Mouse (Mus musculus) thymus, postnatal 14 days (tissue): ENCODE results near the gene Rtn4rl1.

Source experiments
- DNase-seq: peaks from one replicate; pipeline ENCODE4 v3.0.0; 2021

Gene Rtn4rl1

DNA sequence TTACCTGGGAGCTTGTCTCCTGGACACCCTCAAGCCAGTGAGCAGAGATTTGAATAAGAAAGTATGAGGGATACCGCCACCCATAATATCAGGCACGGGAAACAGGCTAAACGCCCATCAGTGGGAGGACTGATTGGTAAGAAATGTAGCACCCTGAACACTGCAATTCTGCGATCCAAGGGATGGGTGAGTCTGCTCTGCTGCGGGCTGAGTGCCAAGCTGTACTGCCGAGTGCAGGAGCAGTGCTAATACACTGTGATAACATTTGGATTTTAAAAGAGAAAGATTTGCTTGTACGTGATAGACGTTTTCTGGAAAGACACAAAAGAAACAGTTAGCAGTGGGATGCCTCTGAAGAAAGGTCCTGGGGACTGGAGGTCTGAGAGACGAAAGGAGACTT is 26.5 kb downstream of the Rtn4rl1 start:
- no peak for DNase-seq

DNA sequence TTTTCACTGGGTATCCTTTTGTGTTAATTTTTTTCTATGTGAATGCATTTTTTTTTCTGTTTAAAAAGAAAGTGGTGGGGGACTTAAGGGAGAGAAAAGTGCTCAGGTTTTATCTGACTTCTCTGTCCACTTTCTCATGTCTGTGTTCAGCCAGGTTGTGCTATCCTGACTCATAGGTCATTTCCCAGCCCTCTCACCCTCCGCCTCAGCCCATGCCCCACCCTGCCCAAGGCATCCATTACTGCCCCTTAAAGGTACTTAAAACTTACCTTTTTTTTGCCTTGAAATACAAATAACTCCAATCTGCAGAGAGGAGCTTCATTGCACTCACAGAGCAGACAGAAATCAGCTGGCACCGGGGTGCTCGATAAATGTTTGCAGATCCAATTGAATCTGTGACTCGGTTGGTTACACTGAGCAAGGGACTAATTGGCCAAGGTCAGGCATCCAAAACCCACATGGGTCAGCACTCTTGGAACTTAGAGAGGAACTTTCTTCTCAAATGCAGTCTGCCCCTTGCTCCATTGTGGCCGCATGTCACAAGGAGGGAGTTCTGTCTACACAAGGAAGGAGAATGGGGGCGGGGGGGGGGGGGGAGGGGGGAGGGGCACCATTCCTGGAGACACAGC is 27.0 kb downstream of the Rtn4rl1 start:
- DNase-seq, result no peak

DNA sequence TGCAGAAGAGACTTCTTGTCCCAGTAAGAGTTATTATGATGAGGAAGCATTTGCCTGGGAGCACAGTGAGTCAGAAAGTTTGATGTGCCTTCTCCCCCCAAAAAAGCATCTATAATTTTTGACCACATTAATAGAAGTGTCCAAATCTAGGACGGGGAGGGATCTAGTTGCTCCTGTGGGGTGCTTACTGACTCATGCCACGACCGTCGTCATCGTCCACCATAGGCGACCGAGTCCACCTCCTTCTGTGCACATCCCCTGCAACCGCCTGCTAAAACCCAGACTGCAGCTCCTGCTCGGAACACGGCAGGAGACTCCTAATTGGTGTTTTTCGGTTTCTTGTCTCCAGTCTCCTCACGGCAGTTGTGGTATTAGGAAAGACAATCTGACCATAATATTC is 30.5 kb downstream of the Rtn4rl1 start:
- DNase-seq, result no peak

DNA sequence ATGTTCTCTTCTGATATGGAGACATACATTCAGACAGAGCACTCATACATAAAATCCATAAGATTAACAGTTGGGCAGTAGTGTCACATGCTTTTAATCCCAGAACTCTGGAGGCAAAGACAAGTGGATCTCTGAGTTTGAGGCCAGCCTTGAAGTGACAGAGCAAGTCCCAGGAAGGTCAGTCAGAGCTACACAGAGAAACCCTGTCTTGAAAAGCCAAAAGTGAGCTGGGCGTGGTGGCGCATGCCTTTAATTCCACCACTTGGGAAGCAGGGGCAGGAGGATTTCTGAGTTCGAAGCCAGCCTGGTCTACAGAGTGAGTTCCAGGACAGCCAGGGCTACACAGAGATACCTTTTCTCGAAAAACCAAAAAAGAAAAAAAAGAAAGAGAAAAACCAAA is 31.3 kb downstream of the Rtn4rl1 start:
- no peak for DNase-seq

DNA sequence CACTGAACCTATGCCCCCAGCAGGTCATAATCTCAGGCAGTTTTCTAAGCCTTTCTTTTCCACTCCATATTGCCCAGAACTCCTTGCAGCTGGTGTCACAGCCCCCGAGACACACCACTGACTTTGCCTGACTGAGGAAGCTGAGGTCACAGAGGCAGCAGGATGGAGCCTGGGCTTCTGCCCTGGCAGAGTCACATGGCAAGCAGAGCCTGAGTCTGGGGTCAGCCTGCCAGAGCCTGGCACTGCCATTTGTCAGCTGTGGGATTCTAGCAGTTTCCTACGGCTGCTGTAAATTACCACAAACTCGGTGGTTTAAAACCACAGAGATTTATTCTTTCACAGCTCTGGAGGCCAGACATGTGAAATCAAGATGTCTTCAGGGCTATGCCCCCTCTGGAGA is 34.0 kb downstream of the Rtn4rl1 start:
- DNase-seq, result peak; percentile 20

DNA sequence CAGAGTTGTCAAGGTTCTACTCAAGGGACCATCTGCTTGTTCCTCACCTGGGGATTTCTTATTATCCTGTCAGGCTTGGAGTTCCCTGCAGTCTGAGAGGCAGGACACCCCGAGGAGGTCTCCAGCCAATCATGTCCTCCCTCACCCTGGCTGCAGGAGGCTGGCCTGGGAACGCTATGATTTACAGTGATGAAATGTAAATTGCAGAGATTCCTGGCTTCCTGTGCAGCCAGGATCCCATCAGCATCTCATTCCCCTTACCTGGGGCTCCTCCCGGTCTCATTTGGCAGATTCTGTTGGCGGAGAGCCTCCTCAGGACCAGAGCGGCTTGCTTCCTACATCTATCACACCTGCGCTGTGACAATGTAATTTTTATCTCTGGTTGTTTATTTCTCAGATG is 35.7 kb downstream of the Rtn4rl1 start:
- DNase-seq, result no peak

DNA sequence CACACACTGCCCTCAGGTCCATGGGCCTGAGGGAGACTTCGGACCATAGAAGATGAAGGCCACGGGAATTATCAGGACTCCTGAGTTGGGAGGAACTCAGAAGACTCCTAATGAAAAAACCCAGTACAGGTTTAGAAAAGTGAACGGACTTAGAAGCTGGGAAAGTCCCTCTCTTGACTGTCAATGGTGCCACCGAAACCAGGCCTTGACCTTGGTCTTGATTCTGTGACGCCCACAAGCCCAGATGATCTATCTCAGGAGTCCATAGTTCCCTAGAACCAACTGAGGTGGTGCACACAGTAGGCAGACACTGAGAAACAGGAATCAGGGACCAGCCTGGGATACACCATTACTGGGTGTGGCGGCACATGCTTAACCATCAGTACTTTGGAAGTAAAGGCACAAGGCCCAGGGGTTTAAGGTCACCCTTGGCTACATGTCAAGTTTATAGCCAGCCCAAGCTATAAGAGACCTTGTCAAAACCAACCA is 36.7 kb downstream of the Rtn4rl1 start:
- DNase-seq, result no peak

DNA sequence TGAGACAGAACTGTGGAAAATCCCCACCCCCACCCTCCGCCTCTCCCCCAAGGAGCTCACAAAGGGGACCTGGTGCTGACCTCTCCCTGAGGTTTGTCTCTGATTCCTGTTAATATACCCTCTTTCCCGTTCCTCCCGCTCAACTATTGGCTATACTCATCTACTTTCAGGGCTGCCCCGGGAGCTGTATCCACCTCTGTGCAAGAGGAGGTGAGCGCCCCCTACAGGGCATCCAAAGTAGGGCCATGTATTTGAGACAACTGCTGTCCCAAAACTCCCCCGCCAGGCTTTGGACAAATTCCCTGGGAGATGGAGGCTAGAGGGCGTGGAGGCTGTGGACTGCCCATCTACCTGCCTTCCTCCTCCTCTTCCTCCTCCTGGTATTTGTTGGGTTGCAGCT is 38.2 kb downstream of the Rtn4rl1 start:
- peak; percentile 64 for DNase-seq

DNA sequence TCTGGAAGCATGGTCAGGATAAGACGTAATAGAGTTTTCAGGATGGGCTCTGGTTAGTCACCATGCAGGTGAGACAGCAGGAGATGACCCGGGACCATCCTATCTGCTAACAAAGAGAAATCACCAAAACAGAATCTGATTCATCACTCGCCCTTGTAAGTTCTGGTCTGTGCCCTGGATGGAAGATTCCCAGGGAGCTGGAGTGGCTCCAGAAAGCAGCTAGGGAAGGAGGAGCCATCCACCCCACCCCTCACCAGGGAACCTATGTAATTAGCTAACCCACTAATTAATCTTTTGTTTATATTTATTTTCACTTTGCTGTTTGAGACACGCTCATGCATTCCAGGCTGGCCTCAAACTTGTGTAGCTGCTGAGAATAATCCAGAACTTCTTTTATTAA is 38.9 kb downstream of the Rtn4rl1 start:
- no peak for DNase-seq

DNA sequence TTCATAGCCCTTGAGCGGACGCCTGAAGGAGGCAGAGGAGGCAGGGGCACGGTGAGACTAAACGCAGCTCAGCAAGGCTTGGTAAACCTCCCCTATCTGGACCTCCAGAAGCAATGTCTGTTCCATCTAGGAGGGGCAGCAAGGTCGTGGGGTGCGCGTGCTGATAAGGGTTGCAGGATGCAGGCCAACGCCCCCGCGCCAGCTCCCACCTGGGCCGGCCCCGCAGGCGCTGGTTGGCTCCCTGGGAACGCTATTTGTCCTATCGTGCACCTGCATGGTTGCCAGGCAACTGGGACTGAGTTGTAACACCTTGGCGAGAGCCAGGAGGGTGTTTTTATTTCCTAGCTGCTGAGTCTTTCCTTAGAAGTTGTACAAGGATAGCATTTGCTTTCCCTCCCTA is 41.2 kb downstream of the Rtn4rl1 start:
- DNase-seq, result no peak

DNA sequence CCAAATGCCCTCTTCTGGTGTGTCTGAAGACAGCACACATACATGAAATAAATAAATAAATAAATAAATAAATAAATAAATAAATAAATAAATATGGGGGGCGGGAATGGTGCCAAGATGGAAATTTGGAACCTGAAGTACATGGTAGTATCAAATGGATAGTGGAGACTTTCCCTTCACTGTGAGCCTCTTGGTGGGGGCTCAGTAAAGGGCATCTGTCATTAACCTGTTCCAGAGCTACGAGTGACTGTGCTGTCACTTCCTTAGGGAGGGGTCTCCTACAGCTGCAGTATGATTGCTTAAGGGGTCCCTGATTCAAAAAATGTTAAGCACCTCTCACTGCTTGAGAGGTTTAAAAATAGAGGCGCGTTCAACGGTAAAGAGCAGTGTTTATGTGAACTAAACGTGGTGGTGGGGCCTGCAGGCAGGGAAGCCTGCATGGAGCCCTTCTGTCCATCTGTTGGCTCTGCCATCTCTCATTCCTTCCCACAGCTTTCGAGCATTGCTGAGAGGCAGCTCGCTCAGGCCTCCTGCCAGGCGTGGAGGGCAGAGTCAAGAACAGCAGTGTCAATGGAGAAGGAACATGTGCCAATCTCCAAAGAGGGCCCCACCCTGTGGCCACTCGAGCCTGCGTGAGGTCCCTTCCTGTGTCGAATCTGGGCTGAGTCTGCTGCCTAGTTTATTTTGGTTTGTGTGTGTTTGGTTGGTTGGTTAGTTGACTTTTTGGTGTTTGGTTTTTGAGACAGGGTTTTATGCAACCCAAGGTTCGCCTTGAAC is 46.8 kb downstream of the Rtn4rl1 start:
- DNase-seq, result no peak

DNA sequence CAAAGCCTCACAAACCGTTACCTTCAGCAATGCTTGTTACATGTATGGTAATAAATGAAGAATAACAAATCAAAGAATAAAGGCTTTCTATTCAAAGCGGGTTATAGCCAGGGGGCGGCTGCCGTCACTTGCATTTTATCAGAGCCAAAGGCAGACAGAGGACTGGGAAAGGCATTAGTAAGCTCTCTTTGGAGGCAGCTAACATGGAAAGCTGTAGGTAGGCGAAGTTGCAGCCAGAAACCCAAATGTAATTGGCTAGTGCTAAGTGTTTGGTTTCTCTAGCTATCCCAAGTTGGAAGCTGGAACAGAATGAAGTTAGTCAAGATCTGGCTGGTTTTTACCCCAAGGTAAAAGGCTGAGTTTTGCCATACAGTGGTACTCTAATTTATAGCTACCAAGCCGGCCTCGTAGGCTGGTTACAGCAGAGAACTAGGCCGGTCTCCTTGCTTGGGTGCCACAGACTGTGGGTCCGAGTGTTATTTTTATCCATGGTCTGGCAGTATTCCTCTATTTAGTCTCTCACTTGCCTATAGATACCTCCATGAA is 49.2 kb downstream of the Rtn4rl1 start:
- DNase-seq, result no peak

DNA sequence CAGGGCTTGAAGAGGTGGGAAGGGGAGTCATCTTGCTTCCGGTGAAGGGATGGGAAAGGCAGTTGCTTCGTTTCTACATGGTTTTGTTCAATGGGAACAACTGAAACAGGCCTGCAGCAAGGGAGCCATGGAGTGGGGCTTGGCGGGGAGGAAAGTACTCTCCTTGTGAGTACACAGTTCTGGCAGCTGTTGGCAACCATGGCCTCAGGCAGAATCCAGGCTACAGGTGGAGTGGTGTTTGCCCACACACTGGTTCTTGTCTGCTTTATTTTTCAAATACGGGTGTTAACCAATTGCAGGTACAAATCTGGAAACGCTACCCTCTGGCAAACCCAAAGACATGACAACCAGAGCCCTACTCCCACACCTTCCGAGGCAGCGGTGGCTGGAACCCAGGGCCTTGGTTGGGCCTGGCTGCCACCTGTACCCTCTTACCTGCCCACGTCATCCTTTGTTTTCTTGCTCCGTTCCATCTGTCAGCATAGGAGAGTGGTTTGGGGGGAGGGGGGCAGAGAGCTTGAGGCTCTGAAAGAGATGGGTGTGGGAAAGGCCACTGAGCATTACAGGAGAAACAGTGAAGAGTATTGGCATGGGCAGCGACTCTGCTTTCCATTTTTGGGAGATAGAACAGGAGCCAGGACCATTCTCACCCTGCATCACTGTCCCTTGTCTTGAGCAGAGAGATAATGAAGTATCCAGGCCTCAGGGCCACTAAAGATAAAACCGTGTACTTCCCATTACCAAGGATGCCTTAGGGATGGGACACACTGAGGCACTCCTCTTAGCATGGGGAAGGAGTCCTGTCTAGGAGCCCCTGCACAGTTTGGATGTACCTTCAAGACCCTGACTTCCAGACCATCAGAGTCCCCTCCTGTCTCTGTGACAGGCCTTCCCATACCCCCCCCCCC is 51.0 kb downstream of the Rtn4rl1 start:
- no peak for DNase-seq

DNA sequence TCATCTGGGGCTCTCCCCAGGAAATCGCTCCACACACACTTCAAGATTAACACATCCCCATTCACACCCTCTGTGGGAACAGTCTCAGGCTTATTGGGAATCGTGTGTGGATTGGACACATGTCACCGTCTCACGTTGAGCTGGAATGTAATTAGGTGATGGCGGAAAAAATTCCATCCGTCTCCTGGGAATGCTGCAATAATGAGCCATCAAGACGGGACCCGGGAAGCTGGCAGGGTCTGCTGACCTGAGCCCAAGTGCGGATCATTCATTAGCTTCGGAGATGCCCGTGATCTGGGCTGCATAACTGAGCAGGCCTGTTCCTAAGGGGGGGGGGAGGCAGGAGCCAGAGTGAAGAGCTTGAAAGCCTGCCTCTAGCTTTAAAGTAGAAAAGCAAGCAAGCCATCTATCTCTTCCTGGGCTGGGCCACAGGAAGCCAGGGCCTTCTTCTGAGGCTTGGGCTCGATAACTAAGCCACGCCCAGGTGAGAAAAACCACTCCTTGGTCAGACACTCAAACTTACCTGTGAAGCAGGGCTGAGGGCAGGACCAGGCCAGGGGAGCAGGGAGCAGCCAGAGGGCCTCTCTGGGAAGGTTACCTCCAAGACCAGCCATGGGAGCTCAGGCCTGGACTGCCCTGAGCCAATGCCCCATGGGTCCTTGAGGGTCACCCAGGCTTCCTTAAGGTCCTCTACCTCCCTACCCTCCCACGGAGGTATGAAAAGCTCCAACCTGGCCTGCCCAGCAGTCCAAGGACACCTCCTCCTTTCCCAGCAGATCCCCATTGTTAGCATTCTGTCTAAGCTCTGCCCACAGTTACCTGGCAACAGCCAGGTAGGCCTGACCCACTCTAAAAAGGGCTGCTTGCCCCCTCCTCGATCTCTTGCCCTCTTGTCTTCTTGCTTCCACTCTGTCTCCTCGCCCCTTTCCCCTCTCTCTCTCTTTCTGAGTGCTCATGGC is 52.1 kb downstream of the Rtn4rl1 start:
- no peak for DNase-seq

DNA sequence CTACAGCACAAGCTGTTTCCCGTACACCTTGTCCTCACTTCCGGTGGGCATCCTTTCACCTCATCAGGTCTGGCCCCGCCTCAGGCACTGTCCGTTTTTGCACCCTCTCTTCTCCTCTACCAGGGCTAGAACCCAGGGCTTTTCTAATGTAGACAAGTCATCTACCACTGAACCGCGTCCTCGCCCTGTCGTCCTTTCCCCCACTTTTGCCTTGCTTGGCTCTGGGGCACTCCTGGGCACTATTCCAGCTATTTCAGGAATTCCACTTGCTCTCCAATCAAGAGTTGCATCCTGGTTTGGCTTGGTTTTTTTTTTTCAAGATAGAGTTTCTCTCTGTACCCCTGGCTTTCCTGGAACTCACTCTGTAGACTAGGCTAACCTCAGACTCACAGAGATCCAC is 53.0 kb downstream of the Rtn4rl1 start:
- no peak for DNase-seq

DNA sequence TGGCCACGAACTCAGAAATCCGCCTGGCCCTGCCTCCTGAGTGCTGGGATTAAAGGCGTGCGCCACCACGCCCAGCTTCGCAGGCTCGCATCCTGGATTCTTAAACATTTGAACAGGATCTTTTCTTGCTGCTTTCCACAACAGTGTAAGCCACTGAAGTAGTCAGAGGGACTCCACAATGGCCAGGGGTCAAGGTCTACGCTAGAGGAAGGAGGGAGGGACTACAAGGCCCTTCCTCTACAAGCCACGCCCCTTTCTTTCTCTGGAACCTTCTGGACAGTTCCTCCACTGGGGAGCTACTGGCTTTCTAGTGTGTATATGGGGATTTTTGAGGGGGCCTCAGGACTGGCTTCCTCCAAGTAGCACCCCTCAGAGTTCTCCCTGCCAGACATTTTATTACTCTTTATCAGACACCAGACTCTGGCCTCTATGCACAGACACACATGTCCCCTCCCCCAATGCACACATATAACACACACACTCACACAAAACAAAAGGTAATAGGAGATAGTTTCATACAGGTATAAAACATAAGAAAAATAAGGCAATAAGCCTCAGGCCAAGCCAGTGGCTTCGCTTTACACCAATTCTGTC is 53.7 kb downstream of the Rtn4rl1 start:
- no peak for DNase-seq

DNA sequence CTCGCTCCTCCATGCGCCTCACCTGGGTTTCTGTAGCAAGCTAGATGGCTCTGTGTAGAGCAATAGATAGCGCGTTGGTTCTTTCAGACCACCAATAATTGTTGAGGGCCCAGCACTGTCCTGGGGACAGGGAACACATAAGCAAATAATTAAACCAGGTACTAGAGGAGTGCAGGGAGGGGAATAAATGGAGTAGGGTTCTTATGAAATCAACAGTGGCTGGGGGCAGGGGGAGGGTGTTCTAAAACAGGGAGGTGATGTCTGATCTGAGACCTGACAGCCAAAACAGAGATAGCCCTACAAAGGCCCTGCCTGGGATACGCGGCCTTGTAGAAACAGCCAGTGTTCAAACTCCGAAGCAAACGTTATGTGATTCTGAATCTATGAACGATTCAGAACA is 56.0 kb downstream of the Rtn4rl1 start:
- DNase-seq, result no peak

DNA sequence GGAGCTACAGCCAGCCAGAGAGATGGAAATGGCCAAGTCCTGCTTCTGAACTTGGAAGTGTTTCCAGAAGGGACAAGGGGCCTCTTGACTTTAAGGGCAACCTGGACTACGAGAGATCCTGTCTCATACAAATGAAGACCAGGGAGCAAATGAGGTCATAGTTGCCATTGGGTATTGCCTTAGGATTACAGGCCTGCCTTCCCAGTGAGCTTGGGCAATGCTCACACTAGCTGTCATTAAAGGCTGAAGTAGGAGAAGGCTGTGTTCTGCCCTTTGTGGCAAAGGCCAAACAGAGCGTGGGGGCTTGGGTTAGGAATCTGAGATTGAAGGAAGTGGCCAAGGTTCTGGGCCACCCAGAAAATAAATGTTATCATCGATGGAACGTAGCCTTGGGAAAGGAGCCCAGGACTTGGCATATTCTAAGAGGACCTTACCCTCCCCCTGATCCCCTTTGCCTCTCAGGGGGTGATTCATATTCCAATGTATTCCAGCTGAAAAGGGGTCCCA is 57.5 kb downstream of the Rtn4rl1 start:
- no peak for DNase-seq

DNA sequence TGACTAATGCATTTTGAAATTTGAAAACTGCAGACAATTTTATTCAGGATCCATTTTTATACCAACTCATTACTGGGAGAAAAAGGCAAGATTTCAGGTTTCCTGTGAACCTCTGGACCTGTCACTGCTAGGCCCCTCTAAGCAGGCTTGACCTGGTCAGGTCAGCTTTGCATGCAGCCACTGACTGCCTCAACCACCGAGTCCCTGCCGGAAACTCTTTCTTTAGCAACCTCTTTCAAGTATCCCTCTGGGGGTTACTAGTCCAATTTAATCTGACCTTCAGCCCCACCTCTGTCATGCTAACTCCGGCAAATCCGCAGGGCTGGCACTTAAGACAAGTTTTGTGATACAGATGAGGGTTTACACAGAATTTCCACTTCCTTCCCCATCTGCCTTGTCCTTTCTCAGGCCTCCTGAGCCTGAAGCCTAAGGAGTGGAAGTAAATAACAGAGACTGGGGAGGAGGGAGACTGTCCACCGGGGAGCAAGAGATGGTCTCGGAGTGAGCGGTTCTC is 58.0 kb downstream of the Rtn4rl1 start:
- no peak for DNase-seq

DNA sequence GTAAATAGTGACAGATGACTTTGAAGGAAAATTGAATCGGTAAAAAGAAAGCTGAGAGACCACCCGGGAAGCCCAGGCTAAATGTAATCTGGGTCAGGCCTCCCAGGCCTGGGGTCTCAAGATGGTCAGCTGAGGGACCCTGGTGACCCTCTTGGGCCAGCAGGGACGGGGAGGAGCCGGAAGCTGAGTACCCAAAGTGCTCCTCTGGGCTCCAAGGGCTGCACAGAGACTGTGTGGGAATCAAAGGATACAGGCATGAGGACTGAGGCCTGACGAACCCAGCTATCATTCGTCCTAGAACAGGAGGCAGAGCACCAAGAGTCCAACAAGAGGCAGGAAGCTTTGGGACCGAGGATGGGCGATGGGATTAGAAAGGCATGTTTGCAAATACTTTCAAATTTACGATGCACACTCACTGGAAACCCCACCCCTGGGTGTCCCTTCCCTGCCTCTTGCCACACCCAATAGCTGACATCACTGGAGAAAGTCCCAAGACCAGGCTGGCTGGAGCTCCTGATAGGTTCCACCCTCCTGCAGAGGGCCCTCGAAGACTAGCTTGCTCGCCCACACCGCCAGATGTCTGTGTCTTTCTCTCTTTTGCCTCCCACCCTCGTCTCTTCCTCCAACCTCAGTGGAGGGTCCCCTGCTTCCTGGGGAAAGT is 60.8 kb downstream of the Rtn4rl1 start:
- DNase-seq, result peak; percentile 50

DNA sequence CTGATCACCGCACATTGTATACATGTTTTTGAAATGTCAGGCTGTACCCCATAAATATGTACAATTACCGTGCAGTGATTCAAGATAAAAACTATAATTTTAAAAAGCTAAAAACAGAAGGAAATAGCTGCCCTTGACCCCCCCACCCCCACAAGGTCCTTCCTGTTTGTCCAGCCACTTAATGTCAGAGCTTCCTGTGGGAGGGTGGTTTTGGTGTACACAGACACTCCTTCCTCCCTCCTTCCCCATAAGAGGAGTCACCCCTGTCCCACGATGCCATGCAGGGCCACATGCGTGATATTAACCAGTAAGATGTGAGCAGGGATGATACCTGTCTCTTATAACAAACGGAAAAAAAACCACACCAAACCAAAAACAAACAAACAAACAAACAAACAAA is 61.7 kb downstream of the Rtn4rl1 start:
- DNase-seq, result no peak
